Mouse (Mus musculus): ENCODE measurements around the gene Cdk9. TPM values are rescaled to one million over a fixed set of nuclear protein-coding genes. Genes with fewer than 3 reads are reported as not detected.

Gene Cdk9
- polyA plus RNA-seq, 1 experiment from 2014 or later = 82.7 TPM

DNA sequence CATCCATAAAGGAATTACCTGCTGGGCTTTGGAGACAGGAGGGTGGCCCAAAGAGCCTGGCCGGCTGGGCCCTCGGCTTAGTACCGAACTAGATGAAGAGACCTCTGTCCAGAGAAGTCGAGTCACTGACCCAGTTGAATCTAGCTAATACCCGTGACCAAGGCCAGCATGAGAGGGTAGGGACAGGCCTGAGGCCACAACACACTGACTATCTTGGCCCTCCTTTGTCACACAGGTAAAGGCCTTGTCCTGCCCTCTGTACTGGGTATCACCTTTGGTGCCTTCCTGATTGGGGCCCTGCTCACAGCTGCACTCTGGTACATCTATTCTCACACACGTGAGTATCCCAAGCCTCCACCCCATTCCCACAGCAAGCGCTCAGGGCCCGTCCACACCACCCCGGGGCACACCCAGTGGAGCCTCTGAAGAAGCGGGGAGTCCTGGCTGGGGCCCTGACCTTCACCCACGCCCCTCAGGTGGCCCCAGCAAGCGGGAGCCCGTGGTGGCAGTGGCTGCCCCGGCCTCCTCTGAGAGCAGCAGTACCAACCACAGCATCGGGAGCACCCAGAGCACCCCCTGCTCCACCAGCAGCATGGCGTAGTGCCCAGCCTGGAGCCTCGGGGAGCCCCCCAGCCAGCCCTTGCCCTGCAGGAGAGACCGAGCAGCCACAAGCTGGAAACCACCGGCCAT, 31.8 kb downstream of the Cdk9 start:
- no peak overlapping the region for H3K4me2 ChIP-seq (ENCODE audit: low read depth, low read length)
- peak overlapping the region; percentile 84 for H3K27ac ChIP-seq (ENCODE audit: low read length)
- 79% methylated on average over 19 of the region's 19 CpGs for WGBS
- H3K9ac ChIP-seq (ENCODE audit: low read length) = 0 out of 2 replicates have a peak overlapping the region, but pooled peaks have one; percentile 24
- H3K4me1 ChIP-seq (ENCODE audit: control insufficient read depth, insufficient read depth, low read length) = peaks cover 23% of the 10 kb centered on the region
- no peak for ATAC-seq (ENCODE audit: insufficient read depth, low FRiP score)
- peaks cover 18% of the 10 kb centered on the region for H3K36me3 ChIP-seq (ENCODE audit: control insufficient read depth, insufficient read depth, low read length)
- H3K27me3 ChIP-seq (ENCODE audit: control insufficient read depth, insufficient read depth, low read length) = no peaks in the 10 kb centered on the region
- no peak overlapping the region for H3K4me3 ChIP-seq (replicated peaks; ENCODE audit: low read length)
- no peaks in the 10 kb centered on the region for H3K9me3 ChIP-seq (replicated peaks; ENCODE audit: control insufficient read depth, low read length)

DNA sequence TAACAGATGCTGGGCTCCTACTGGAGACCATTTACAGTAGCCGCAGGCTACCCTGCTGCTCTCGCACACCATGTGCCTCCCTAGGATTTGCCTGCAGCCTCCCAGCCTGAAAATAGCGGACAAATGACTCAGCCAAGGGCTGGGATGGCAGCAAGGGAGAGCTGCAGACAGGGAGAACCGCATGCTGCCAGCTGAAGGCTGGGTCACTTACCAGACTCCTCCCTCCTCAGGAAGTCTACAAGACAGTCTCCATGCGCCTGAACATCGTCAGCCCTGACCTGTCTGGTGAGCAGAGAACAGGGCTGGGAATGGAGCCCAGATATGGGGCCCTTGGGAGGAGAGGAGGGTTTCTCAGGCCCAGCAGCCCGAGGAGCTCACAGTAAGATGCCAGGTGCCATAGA, 32.8 kb downstream of the Cdk9 start:
- no peaks in the 10 kb centered on the region for H3K27me3 ChIP-seq (ENCODE audit: control insufficient read depth, insufficient read depth, low read length)
- H3K4me3 ChIP-seq (replicated peaks; ENCODE audit: low read length) = no peak overlapping the region
- H3K9me3 ChIP-seq (replicated peaks; ENCODE audit: control insufficient read depth, low read length) = no peaks in the 10 kb centered on the region
- ATAC-seq (ENCODE audit: insufficient read depth, low FRiP score) = peak; percentile 78; the same call in 1 of the 2 replicates
- peaks cover 16% of the 10 kb centered on the region for H3K36me3 ChIP-seq (ENCODE audit: control insufficient read depth, insufficient read depth, low read length)
- H3K4me1 ChIP-seq (ENCODE audit: control insufficient read depth, insufficient read depth, low read length) = peaks cover 23% of the 10 kb centered on the region
- H3K9ac ChIP-seq (ENCODE audit: low read length) = peak overlapping the region; percentile 60
- H3K4me2 ChIP-seq (ENCODE audit: low read depth, low read length) = no peak overlapping the region
- 28% methylated on average over 7 of the region's 7 CpGs for WGBS
- H3K27ac ChIP-seq (ENCODE audit: low read length) = peak overlapping the region; percentile 84

DNA sequence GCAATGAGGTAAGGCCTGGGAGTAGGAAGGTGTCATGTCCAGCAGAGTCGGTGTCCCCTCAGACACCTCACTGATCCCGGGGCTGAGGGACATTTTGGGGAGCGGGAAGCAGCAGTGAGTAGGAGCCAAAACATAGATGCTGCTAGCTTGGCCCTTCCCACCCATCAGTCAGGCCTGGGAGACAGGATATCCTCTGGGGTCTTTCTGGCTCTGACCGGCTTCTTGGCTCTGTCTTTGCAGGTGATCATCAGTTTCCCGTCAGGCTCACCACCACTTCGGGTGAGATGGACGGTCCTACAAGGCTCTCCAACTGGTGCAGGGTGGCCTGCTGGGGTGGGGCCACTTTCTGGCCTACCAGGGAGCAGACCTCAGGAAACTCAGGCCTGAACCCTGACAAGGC, 35.2 kb downstream of the Cdk9 start:
- Histone ChIP-seq H3K27ac (ENCODE audit: low read length) (no peak overlapping the region), H3K9me3 (replicated peaks; ENCODE audit: control insufficient read depth, low read length) (no peaks in the 10 kb centered on the region), H3K27me3 (ENCODE audit: control insufficient read depth, insufficient read depth, low read length) (no peaks in the 10 kb centered on the region), H3K36me3 (ENCODE audit: control insufficient read depth, insufficient read depth, low read length) (peaks cover 3% of the 10 kb centered on the region; the same call in 1 of the 2 replicates), H3K4me3 (replicated peaks; ENCODE audit: low read length) (no peak overlapping the region), H3K9ac (ENCODE audit: low read length) (no peak overlapping the region), H3K4me2 (ENCODE audit: low read depth, low read length) (no peak overlapping the region), H3K4me1 (ENCODE audit: control insufficient read depth, insufficient read depth, low read length) (peaks cover 23% of the 10 kb centered on the region)
- ATAC-seq (ENCODE audit: insufficient read depth, low FRiP score) = no peak
- 81% methylated on average over 7 of the region's 7 CpGs for WGBS

DNA sequence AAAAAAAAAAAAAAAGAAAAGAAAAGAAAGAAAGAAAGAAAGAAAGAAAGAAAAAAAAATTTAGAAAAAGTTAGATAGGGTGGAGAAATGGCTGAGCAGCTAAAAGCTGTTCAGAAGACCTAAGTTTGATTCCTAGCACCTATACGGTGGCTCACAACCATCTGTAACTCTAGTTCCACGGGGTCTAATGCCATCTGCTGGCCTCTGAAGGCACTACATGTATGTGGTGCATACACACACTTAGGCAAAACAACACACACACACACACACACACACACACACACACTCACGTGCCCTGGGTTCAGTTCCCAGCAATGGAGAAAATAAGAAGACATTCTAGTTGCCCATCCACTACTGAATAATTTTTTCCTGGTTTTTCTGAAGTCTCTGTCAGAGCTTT, 36.1 kb downstream of the Cdk9 start:
- no peak for ATAC-seq (ENCODE audit: insufficient read depth, low FRiP score)
- Histone ChIP-seq H3K9ac (ENCODE audit: low read length) (no peak overlapping the region), H3K9me3 (replicated peaks; ENCODE audit: control insufficient read depth, low read length) (no peaks in the 10 kb centered on the region), H3K4me1 (ENCODE audit: control insufficient read depth, insufficient read depth, low read length) (peaks cover 25% of the 10 kb centered on the region), H3K27ac (ENCODE audit: low read length) (no peak overlapping the region), H3K4me3 (replicated peaks; ENCODE audit: low read length) (no peak overlapping the region), H3K4me2 (ENCODE audit: low read depth, low read length) (no peak overlapping the region), H3K36me3 (ENCODE audit: control insufficient read depth, insufficient read depth, low read length) (peaks cover 3% of the 10 kb centered on the region; the same call in 1 of the 2 replicates), H3K27me3 (ENCODE audit: control insufficient read depth, insufficient read depth, low read length) (no peaks in the 10 kb centered on the region)
- 88% methylated on average over 3 of the region's 3 CpGs for WGBS

DNA sequence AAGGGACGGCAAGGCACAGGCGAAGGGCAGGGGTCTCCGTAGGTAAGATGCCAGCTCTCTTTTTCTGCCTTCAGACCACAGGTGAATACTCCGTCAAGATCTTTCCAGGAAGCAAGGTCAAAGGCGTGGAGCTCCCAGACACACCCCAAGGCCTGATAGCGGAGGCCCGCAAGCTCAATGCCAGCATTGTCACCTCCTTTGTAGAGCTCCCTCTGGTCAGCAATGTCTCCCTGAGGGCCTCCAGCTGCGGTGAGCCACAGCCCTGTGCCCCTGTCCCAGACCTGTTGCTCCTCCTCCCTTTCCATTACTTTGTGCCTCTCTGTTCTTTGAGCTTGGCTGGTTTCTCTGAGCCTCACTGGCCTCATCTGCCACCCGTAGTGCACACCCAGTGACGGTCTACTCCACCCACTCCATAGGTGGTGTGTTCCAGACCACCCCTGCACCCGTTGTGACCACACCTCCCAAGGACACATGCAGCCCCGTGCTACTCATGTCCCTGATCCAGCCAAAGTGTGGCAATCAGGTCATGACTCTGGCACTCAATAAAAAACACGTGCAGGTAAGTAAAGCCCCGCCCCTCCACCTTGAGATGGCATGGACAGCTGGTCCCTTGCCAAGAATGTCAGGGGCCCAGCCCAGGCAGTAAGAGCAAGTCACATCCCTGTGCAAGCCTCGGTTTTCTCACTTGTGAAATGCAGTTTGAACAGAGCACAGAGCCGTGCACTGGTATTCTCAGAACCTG, 39.5 kb downstream of the Cdk9 start:
- Histone ChIP-seq H3K9me3 (replicated peaks; ENCODE audit: control insufficient read depth, low read length) (no peaks in the 10 kb centered on the region), H3K27ac (ENCODE audit: low read length) (peak overlapping the region; percentile 25; the same call in 1 of the 2 replicates), H3K36me3 (ENCODE audit: control insufficient read depth, insufficient read depth, low read length) (peaks cover 3% of the 10 kb centered on the region; the same call in 1 of the 2 replicates), H3K4me1 (ENCODE audit: control insufficient read depth, insufficient read depth, low read length) (peaks cover 4% of the 10 kb centered on the region; the same call in 1 of the 2 replicates), H3K27me3 (ENCODE audit: control insufficient read depth, insufficient read depth, low read length) (no peaks in the 10 kb centered on the region), H3K4me3 (replicated peaks; ENCODE audit: low read length) (no peak overlapping the region), H3K9ac (ENCODE audit: low read length) (no peak overlapping the region), H3K4me2 (ENCODE audit: low read depth, low read length) (no peak overlapping the region)
- peak; percentile 80 for ATAC-seq (ENCODE audit: insufficient read depth, low FRiP score)
- 59% methylated on average over 16 of the region's 16 CpGs for WGBS

DNA sequence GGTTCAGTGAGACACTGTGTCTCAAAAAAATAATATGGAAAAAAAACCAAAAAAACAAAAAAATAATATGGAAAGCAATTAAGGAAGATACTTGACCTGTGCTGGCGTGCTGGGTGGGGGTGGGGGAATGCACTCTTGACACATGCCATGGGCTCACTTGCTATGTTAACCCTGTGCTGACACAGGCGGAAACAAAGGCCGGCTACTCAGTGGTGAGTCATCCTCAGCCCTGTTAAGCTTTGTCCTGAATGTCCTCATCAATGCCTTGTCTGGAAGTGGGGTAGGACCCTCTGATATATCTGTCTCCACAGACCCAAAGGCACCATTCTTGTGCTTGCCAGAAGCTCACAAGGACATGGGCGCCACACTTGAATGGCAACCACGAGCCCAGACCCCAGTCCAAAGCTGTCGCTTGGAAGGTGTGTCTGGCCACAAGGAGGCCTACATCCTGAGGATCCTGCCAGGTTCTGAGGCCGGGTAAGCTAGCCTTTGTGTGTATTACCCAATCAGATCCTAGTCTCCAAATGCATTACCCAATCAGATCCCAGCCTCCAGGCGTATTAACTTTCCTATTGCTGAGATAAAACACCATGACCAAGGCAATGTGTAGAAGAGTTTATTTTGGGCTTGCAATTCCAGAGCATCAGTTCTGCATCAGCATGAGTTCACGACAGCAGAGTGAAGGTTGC, 40.8 kb downstream of the Cdk9 start:
- Histone ChIP-seq H3K27me3 (ENCODE audit: control insufficient read depth, insufficient read depth, low read length) (no peaks in the 10 kb centered on the region), H3K4me1 (ENCODE audit: control insufficient read depth, insufficient read depth, low read length) (peaks cover 4% of the 10 kb centered on the region; the same call in 1 of the 2 replicates), H3K4me2 (ENCODE audit: low read depth, low read length) (no peak overlapping the region), H3K9me3 (replicated peaks; ENCODE audit: control insufficient read depth, low read length) (no peaks in the 10 kb centered on the region), H3K27ac (ENCODE audit: low read length) (no peak overlapping the region), H3K36me3 (ENCODE audit: control insufficient read depth, insufficient read depth, low read length) (peaks cover 3% of the 10 kb centered on the region; the same call in 1 of the 2 replicates), H3K9ac (ENCODE audit: low read length) (no peak overlapping the region), H3K4me3 (replicated peaks; ENCODE audit: low read length) (no peak overlapping the region)
- ATAC-seq (ENCODE audit: insufficient read depth, low FRiP score) = no peak
- 68% methylated on average over 9 of the region's 9 CpGs for WGBS

DNA sequence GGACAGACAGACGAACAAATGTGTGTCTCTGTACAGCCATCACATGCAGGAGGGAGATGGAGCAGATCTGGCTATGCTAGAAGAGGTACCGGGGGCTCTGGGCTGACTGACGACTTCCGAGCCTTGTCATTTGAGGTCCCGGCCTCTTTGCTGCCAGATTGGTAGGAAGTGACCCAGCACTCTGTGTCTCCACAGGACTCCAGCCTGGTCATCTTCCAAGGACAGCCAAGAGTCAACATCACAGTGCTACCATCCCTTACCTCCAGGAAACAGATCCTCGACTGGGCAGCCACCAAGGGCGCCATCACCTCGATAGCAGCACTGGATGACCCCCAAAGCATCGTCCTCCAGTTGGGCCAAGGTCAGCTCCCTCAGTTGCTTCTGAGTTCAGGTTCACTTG, 41.7 kb downstream of the Cdk9 start:
- H3K36me3 ChIP-seq (ENCODE audit: control insufficient read depth, insufficient read depth, low read length) = peaks cover 3% of the 10 kb centered on the region; the same call in 1 of the 2 replicates
- 88% methylated on average over 9 of the region's 9 CpGs for WGBS
- ATAC-seq (ENCODE audit: insufficient read depth, low FRiP score) = no peak

DNA sequence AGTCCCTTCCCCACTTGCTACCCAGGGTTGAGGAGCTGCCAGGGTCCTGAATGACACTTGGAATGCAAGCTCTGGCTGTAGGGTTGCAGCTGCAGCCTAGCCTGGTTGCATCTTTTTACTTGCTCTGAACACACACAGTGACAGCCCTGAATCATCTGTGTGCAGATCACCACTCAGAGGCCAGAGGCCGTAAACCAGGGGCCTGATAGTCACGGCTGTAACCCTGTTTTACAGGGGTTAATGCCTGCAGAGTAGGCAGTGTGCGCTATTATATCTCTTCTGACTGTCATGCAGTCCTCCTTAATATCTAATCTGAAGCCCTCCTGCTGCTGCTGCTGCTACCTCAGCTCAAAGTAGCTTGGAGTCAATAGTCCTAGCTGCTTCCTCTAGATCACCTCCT, 43.0 kb downstream of the Cdk9 start:
- Histone ChIP-seq H3K27ac (ENCODE audit: low read length) (no peak overlapping the region), H3K9ac (ENCODE audit: low read length) (no peak overlapping the region)

More for the DNA sequence above, 41.7 kb downstream of the Cdk9 start:
- Histone ChIP-seq H3K4me3 (replicated peaks; ENCODE audit: low read length) (no peak overlapping the region), H3K27me3 (ENCODE audit: control insufficient read depth, insufficient read depth, low read length) (no peaks in the 10 kb centered on the region), H3K9me3 (replicated peaks; ENCODE audit: control insufficient read depth, low read length) (no peaks in the 10 kb centered on the region), H3K4me1 (ENCODE audit: control insufficient read depth, insufficient read depth, low read length) (peaks cover 4% of the 10 kb centered on the region; the same call in 1 of the 2 replicates), H3K9ac (ENCODE audit: low read length) (no peak overlapping the region), H3K4me2 (ENCODE audit: low read depth, low read length) (no peak overlapping the region), H3K27ac (ENCODE audit: low read length) (no peak overlapping the region)

More for the DNA sequence above, 43.0 kb downstream of the Cdk9 start:
- WGBS = 72% methylated on average over 3 of the region's 3 CpGs
- Histone ChIP-seq H3K4me2 (ENCODE audit: low read depth, low read length) (no peak overlapping the region), H3K36me3 (ENCODE audit: control insufficient read depth, insufficient read depth, low read length) (no peaks in the 10 kb centered on the region), H3K4me3 (replicated peaks; ENCODE audit: low read length) (no peak overlapping the region), H3K27me3 (ENCODE audit: control insufficient read depth, insufficient read depth, low read length) (no peaks in the 10 kb centered on the region), H3K4me1 (ENCODE audit: control insufficient read depth, insufficient read depth, low read length) (peaks cover 4% of the 10 kb centered on the region; the same call in 1 of the 2 replicates), H3K9me3 (replicated peaks; ENCODE audit: control insufficient read depth, low read length) (no peaks in the 10 kb centered on the region)
- ATAC-seq (ENCODE audit: insufficient read depth, low FRiP score) = no peak

Measured in stomach, embryonic 16.5 days (tissue).